Mouse (Mus musculus) heart, adult 10 weeks (tissue): ENCODE results near the gene Pcbp1. TPM values are rescaled to one million over a fixed set of nuclear protein-coding genes. Genes with fewer than 3 reads are reported as not detected.

Experiments
- polyA plus RNA-seq: library from polyadenylated mRNA; stranded (reverse); fragments of 350-450 nt; fragmentation: Illumina TruSeq; extraction: RNeasy Lipid Tissue Mini Kit (QIAGEN cat#74804); gene quantifications from one replicate; pipeline ENCODE4 v1.2.3, GENCODE M21; 2014; ENCODE audit warnings: low read depth, low replicate concordance

Gene Pcbp1
- 144 TPM for polyA plus RNA-seq

DNA sequence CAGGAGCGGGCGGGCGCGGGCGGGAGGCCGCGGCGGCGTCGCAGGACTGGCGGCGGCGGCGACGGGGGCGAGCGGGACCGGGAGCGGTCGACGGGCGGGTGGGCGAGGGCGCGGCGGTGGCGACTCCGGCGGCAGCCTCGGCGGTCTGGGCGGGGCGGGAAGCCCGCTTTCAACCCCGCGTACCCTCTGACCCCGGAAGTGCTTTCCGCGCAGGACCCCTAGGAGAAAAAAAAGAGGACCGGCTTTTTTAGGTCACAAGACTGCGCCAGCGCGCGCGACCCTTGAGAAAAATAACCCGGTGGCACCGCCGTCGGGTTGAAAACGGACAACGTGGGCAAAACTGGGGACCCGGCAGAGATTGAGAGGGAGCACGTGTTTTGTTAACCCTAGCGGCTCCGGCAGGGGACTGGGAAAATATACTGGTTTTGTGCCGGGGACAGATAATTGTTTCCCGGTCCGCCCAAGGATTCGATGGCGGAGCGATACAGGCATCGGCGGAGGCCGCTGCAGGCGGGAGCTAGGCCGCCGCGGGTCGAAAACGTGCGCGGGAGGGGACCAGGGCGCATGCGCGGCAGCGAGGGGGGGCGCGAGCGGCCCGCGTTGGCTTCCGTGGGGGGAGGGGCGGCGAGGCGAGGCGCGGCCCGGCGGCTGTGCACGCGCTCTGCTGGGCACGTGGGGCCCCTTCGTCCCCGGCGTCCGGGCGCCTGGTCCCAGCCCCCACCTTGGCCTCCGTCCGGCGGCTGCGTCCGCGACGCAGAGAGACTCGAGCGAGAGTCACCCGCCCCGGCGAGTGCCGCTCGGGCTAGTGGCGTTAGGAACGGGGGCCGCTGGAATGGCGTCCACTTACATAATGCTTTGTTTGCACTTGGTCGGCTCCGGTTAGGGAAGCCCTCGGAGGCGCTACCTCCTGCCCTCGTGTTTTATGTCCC, at the start of gene Pcbp1:
Gene Pcbp1, minus strand, starts transcription at position 290 of the 929 bp plus-strand sequence.

Other genes with a start within 250 kb of the Pcbp1 start
- gene Fam136a, start 160.7 kb downstream of the Pcbp1 start, polyA plus RNA-seq: 43.2 TPM
- 39.3 TPM for gene Snrpg, start 155.0 kb downstream of the Pcbp1 start, polyA plus RNA-seq
- gene Pcyox1, start 129.2 kb downstream of the Pcbp1 start, polyA plus RNA-seq: 48.9 TPM
- 30.4 TPM for gene Tia1, start 122.1 kb downstream of the Pcbp1 start, polyA plus RNA-seq
- gene Gm44790, start 99.7 kb downstream of the Pcbp1 start, polyA plus RNA-seq: not detected
- 11.1 TPM for gene C87436, start 87.9 kb downstream of the Pcbp1 start, polyA plus RNA-seq
- gene Asprv1, start 101.8 kb upstream of the Pcbp1 start, polyA plus RNA-seq: 0.29 TPM
- 3.5 TPM for gene Mxd1, start 142.8 kb upstream of the Pcbp1 start, polyA plus RNA-seq
- gene Snrnp27, start 158.2 kb upstream of the Pcbp1 start, polyA plus RNA-seq: 68.2 TPM
- gene Gmcl1, start 207.1 kb upstream of the Pcbp1 start, polyA plus RNA-seq: 6.9 TPM